Mouse (Mus musculus): ENCODE data around the gene Dab1. TPM values are rescaled to one million over a fixed set of nuclear protein-coding genes. Genes with fewer than 3 reads are reported as not detected.

The Dab1 gene
- polyA plus RNA-seq, 1 experiment from 2014 or later = 195 TPM

DNA sequence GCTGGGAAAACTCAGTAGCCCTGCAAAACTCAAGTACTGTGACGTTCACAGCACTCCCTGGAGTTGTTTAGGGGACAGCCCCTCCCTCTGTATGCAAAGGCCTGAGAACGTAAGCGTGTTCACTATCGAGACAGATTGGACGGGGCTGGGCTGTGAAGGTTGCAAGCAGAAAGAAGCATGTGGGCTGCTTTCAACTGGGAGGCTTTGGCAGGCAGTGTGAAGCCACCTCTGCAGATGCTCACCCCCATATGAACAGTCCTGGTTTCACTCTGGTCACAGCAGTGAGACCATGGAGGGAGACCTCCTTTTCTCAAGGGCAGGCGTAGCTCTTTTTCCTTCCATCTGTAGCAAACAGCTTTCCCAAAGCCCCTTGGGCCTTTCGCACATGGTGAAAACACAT is 1059.1 kb downstream of the Dab1 start:
- Histone ChIP-seq H3K9ac (replicated peaks; ENCODE audit: low read depth, low read length) (no peak overlapping the region), H3K4me1 (replicated peaks; ENCODE audit: control insufficient read depth, insufficient read depth, low read length) (peaks cover 11% of the 10 kb centered on the region), H3K4me3 (replicated peaks; ENCODE audit: low read length) (no peak overlapping the region), H3K9me3 (ENCODE audit: control insufficient read depth, low read length) (no peaks in the 10 kb centered on the region), H3K4me2 (ENCODE audit: low read length) (no peak overlapping the region), H3K27me3 (replicated peaks; ENCODE audit: control insufficient read depth, insufficient read depth, low read length) (no peaks in the 10 kb centered on the region), H3K36me3 (ENCODE audit: control insufficient read depth, insufficient read depth) (no peaks in the 10 kb centered on the region), H3K27ac (ENCODE audit: low read length) (0 out of 2 replicates have a peak overlapping the region, but pooled peaks have one; percentile 4)
- 57% methylated on average over 7 of the region's 7 CpGs for WGBS
- ATAC-seq = peak; percentile 79

DNA sequence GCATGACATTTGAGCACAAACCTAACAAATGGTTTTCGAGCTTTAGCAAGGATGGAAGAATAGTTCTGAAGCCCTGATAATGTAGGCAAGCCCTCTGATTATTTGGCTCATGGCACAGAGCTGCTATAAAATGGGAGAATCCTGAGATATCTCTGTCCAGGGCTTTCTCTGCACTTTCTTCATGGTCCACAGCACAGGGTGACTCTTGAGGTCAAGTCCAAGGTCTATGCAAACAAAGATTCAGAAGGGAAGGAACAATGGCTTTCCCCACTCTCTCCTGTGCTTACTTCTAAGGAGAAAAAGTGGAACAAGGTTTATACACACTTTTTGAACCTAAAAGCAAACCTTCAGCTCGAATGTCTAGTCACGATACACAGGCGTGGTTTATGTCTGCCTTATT is 1061.3 kb downstream of the Dab1 start:
- Histone ChIP-seq H3K36me3 (ENCODE audit: control insufficient read depth, insufficient read depth) (no peaks in the 10 kb centered on the region), H3K4me2 (ENCODE audit: low read length) (no peak overlapping the region), H3K9ac (replicated peaks; ENCODE audit: low read depth, low read length) (no peak overlapping the region), H3K9me3 (ENCODE audit: control insufficient read depth, low read length) (no peaks in the 10 kb centered on the region), H3K4me1 (replicated peaks; ENCODE audit: control insufficient read depth, insufficient read depth, low read length) (peaks cover 11% of the 10 kb centered on the region; the same call in 1 of the 2 replicates), H3K4me3 (replicated peaks; ENCODE audit: low read length) (no peak overlapping the region), H3K27ac (ENCODE audit: low read length) (no peak overlapping the region), H3K27me3 (replicated peaks; ENCODE audit: control insufficient read depth, insufficient read depth, low read length) (no peaks in the 10 kb centered on the region)
- 89% methylated on average over 4 of the region's 4 CpGs for WGBS
- ATAC-seq = no peak

- 24% methylated on average over 18 of the region's 18 CpGs for WGBS
- H3K27ac ChIP-seq (ENCODE audit: low read length) = no peak overlapping the region
These were observed 1067.1 kb downstream of the Dab1 start for GRCm38 (mm10) chr4:104686137-104686809.

DNA sequence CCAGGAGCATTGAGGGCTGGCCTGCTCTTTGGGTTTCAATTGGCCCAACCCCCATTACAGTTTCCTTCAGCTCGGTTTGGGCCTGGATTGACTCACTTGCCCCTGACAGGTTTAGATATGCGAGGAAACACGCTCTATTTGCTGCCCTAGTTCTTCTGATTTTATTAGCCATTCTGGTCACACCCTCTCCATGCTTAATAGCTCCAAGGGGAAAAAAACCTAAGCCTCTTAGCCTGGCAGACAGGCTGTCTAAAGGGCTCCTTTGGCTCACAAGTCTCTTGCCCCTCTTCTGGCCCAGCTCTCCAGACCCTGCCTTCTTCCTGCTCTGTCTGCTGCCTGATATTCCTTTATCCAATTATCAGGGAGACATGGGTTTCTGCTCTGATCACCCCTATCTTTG is 1069.9 kb downstream of the Dab1 start:
- H3K9me3 ChIP-seq (ENCODE audit: control insufficient read depth, low read length) = no peaks in the 10 kb centered on the region
- H3K27me3 ChIP-seq (replicated peaks; ENCODE audit: control insufficient read depth, insufficient read depth, low read length) = no peaks in the 10 kb centered on the region
- H3K4me3 ChIP-seq (replicated peaks; ENCODE audit: low read length) = no peak overlapping the region
- no peak; the same call in 1 of the 2 replicates for ATAC-seq
- H3K36me3 ChIP-seq (ENCODE audit: control insufficient read depth, insufficient read depth) = no peaks in the 10 kb centered on the region
- H3K4me1 ChIP-seq (replicated peaks; ENCODE audit: control insufficient read depth, insufficient read depth, low read length) = peaks cover 28% of the 10 kb centered on the region
- 10% methylated on average over 3 of the region's 3 CpGs for WGBS
- no peak overlapping the region for H3K4me2 ChIP-seq (ENCODE audit: low read length)
- H3K9ac ChIP-seq (replicated peaks; ENCODE audit: low read depth, low read length) = no peak overlapping the region
- H3K27ac ChIP-seq (ENCODE audit: low read length) = no peak overlapping the region

More at GRCm38 (mm10) chr4:104686137-104686809, 1067.1 kb downstream of the Dab1 start:
- Histone ChIP-seq H3K36me3 (ENCODE audit: control insufficient read depth, insufficient read depth) (no peaks in the 10 kb centered on the region), H3K4me1 (replicated peaks; ENCODE audit: control insufficient read depth, insufficient read depth, low read length) (peaks cover 28% of the 10 kb centered on the region), H3K27me3 (replicated peaks; ENCODE audit: control insufficient read depth, insufficient read depth, low read length) (no peaks in the 10 kb centered on the region), H3K9me3 (ENCODE audit: control insufficient read depth, low read length) (no peaks in the 10 kb centered on the region), H3K9ac (replicated peaks; ENCODE audit: low read depth, low read length) (no peak overlapping the region), H3K4me3 (replicated peaks; ENCODE audit: low read length) (no peak overlapping the region), H3K4me2 (ENCODE audit: low read length) (no peak overlapping the region)
- 0 out of 2 replicates have a peak, but pooled peaks have one; percentile 36 for ATAC-seq

GRCm38 (mm10) chr4:104691026-104691425 is 1071.9 kb downstream of the Dab1 start:
- WGBS = 64% methylated on average over 7 of the region's 7 CpGs

GRCm38 (mm10) chr4:104694188-104694587 is 1075.0 kb downstream of the Dab1 start:
- H3K9me3 ChIP-seq (ENCODE audit: control insufficient read depth, low read length) = no peaks in the 10 kb centered on the region
- H3K27ac ChIP-seq (ENCODE audit: low read length) = no peak overlapping the region
- H3K27me3 ChIP-seq (replicated peaks; ENCODE audit: control insufficient read depth, insufficient read depth, low read length) = no peaks in the 10 kb centered on the region
- peaks cover 16% of the 10 kb centered on the region for H3K4me1 ChIP-seq (replicated peaks; ENCODE audit: control insufficient read depth, insufficient read depth, low read length)
- H3K9ac ChIP-seq (replicated peaks; ENCODE audit: low read depth, low read length) = no peak overlapping the region
- no peak overlapping the region for H3K4me2 ChIP-seq (ENCODE audit: low read length)
- H3K4me3 ChIP-seq (replicated peaks; ENCODE audit: low read length) = no peak overlapping the region
- no peak for ATAC-seq
- WGBS = 68% methylated on average over 11 of the region's 11 CpGs
- no peaks in the 10 kb centered on the region for H3K36me3 ChIP-seq (ENCODE audit: control insufficient read depth, insufficient read depth)

More at GRCm38 (mm10) chr4:104691026-104691425, 1071.9 kb downstream of the Dab1 start:
- Histone ChIP-seq H3K9ac (replicated peaks; ENCODE audit: low read depth, low read length) (no peak overlapping the region), H3K4me1 (replicated peaks; ENCODE audit: control insufficient read depth, insufficient read depth, low read length) (peaks cover 22% of the 10 kb centered on the region), H3K36me3 (ENCODE audit: control insufficient read depth, insufficient read depth) (no peaks in the 10 kb centered on the region), H3K4me3 (replicated peaks; ENCODE audit: low read length) (no peak overlapping the region), H3K27me3 (replicated peaks; ENCODE audit: control insufficient read depth, insufficient read depth, low read length) (no peaks in the 10 kb centered on the region), H3K27ac (ENCODE audit: low read length) (peak overlapping the region; percentile 52; the same call in 1 of the 2 replicates), H3K4me2 (ENCODE audit: low read length) (no peak overlapping the region), H3K9me3 (ENCODE audit: control insufficient read depth, low read length) (no peaks in the 10 kb centered on the region)
- peak; percentile 68 for ATAC-seq

- Histone ChIP-seq H3K4me3 (replicated peaks; ENCODE audit: low read length) (no peak overlapping the region), H3K27ac (ENCODE audit: low read length) (no peak overlapping the region), H3K9ac (replicated peaks; ENCODE audit: low read depth, low read length) (no peak overlapping the region), H3K9me3 (ENCODE audit: control insufficient read depth, low read length) (no peaks in the 10 kb centered on the region), H3K27me3 (replicated peaks; ENCODE audit: control insufficient read depth, insufficient read depth, low read length) (no peaks in the 10 kb centered on the region), H3K4me2 (ENCODE audit: low read length) (no peak overlapping the region), H3K4me1 (replicated peaks; ENCODE audit: control insufficient read depth, insufficient read depth, low read length) (peaks cover 10% of the 10 kb centered on the region), H3K36me3 (ENCODE audit: control insufficient read depth, insufficient read depth) (no peaks in the 10 kb centered on the region)
- WGBS = 95% methylated on average over 3 of the region's 3 CpGs
- ATAC-seq = no peak
These were observed 1077.4 kb downstream of the Dab1 start for GRCm38 (mm10) chr4:104696522-104696921.

DNA sequence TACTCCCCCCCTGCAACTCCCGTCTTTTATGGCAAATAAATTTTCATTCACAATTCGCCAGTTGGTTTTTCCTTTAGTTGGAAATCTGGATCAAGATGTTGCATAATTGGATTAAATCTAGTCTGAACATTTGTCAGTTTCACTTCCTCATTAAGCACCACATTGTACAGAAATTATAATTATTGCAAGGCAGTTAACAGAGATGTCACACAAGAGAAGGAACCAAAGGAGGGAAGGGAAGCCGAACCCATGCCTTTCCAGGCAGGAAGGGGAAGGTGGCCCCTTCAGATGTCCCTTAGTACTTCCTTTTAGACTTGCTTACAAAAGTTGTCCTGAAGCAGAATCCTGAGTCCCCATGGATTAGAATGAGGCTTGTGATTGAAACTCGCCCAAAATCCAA is 1078.5 kb downstream of the Dab1 start:
- peaks cover 15% of the 10 kb centered on the region for H3K4me1 ChIP-seq (replicated peaks; ENCODE audit: control insufficient read depth, insufficient read depth, low read length)
- H3K4me2 ChIP-seq (ENCODE audit: low read length) = no peak overlapping the region
- no peak for ATAC-seq
- H3K9me3 ChIP-seq (ENCODE audit: control insufficient read depth, low read length) = no peaks in the 10 kb centered on the region
- no peak overlapping the region for H3K4me3 ChIP-seq (replicated peaks; ENCODE audit: low read length)
- no peaks in the 10 kb centered on the region for H3K27me3 ChIP-seq (replicated peaks; ENCODE audit: control insufficient read depth, insufficient read depth, low read length)
- WGBS = 49% methylated on average over 4 of the region's 4 CpGs
- H3K9ac ChIP-seq (replicated peaks; ENCODE audit: low read depth, low read length) = no peak overlapping the region
- no peaks in the 10 kb centered on the region for H3K36me3 ChIP-seq (ENCODE audit: control insufficient read depth, insufficient read depth)
- H3K27ac ChIP-seq (ENCODE audit: low read length) = no peak overlapping the region

- peak; percentile 73 for ATAC-seq
These were observed 1086.8 kb downstream of the Dab1 start for GRCm38 (mm10) chr4:104705664-104706645.

More at GRCm38 (mm10) chr4:104705664-104706645, 1086.8 kb downstream of the Dab1 start:
- H3K4me1 ChIP-seq (replicated peaks; ENCODE audit: control insufficient read depth, insufficient read depth, low read length) = peaks cover 23% of the 10 kb centered on the region
- no peaks in the 10 kb centered on the region for H3K9me3 ChIP-seq (ENCODE audit: control insufficient read depth, low read length)
- peak overlapping the region; percentile 64 for H3K27ac ChIP-seq (ENCODE audit: low read length)
- no peaks in the 10 kb centered on the region for H3K27me3 ChIP-seq (replicated peaks; ENCODE audit: control insufficient read depth, insufficient read depth, low read length)
- no peak overlapping the region for H3K4me3 ChIP-seq (replicated peaks; ENCODE audit: low read length)
- H3K9ac ChIP-seq (replicated peaks; ENCODE audit: low read depth, low read length) = no peak overlapping the region
- no peak overlapping the region for H3K4me2 ChIP-seq (ENCODE audit: low read length)
- WGBS = 51% methylated on average over 10 of the region's 10 CpGs
- no peaks in the 10 kb centered on the region for H3K36me3 ChIP-seq (ENCODE audit: control insufficient read depth, insufficient read depth)

Measured in forebrain, embryonic 16.5 days (tissue).